Mouse (Mus musculus): ENCODE measurements at regions not wholly inside any gene's neighbourhood (a gene's known extent, or its start where the extent isn't known, plus 50 kb on each side); places are given as distances from the start of the nearest gene placed in this dataset.

DNA sequence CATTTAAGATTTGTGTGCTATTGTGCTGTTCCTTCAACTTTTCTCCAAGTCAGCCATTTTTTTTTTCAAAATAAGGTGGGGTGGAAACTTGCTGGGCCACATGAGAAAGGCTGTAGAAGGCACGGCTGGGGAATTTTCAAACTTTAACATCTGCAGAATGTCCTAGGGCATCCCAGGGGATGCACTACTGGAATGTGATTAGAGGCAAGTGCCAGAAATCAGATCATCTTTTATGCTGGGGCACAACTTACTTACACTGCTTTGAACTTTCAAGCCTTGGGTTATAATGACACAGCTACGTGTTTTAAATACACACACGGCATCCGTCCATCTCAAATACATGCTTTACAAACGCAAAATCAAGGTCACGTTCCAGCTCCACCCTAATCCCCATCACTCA lies 463.0 kb downstream of the Pik3r1 start:
- in situ Hi-C loops (cut with MboI, MseI): no loop called here

DNA sequence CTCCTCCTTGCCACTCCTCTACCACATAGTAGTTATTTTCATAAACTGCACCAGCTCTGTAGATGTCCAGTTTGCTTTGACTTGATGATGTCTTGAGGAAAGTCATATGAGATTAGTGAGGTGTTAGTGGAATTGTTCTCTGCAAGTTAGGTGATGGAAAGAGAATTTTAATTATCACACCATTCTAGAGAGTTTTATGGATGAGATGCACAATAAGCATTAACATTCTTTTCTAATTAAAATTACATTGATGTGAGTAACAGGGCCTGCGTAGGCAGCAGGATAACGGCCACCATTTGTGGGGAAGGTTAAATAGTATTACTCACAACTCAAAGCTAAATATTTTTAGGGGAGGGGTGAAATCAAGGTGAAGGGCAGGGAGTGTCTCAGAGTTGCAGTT lies 466.7 kb downstream of the Pik3r1 start:
- in situ Hi-C loops (cut with MboI, MseI): no loop called here

DNA sequence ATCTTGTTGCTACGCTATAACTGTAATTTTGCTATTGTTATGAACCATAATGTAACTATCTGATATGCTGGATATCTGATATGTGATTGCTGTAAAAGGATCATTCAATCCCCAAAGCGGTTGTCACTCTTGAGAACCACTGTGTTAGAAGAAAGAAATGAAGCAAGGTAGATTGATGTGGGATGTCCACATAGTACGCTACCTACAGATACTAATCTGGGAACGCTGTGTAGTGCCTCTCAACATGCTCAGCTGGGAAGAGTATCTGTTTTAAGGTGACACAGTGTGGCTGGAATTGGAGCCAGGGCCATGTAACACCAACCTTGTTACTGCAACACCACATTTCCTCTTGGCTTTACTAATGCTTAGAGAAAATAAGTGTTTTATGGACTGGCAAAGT lies 456.2 kb upstream of the Slc30a5 start:
- in situ Hi-C loops (cut with MboI, MseI): no loop called here

DNA sequence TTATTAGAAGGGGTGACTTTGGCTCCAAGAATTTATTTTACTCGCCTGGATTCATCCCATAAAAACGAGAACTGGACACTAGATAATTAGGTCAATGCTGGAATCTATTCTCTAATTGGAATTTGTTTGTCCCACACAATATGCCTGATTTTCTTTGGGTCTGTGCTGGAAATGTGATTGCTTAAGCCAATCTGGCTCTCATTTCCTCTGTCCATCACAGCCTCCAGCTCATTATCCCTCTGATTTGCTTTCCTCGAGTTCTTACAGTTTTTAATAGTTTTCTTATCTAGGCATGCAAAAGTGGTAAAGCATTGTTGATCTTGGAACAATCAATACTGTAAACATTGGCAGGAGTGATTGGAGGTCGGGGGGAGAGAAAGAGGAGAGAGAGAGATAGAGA lies 453.9 kb upstream of the Slc30a5 start:
- in situ Hi-C loops (cut with MboI, MseI): no loop called here

DNA sequence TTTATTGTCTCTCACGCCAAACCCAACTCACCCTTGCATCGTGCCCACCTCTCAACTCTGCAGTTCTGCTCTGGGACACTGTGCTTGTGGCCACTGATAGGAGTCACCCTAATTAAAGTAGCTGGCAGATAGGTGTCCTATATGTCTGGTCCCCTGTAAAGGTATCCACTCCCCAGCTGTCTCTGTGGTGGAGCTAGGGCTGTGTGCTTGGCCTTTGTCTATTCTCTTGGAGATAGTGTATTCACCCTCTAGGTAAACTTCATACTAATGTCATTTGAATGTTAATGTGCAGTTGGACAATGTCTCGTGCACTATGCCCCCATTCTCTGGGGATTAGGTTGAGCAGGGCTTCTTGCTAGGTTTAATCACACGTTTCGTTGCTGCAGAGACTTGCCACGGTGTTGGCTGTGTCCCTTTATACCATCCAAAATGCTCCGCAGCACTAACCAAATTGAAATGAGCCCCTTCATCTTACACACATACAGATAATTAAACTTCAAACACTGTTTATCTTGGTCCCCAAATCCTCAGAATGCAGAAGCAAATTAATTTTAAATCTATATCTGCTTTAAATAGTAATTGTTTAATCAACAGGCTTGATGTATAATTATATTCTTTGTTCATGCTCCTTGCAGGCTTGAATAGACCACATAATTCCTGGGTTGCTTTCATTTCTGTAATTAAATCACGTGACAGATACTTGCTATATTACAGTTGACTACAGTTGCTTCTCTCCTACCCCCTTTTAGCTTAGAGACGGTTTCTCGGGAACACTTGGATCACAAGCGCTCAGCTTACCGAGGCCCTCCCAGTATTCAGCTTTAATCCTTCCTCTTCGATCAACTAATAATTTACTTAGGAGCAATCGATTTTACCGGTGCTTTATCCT lies 453.0 kb upstream of the Slc30a5 start:
- in situ Hi-C loops (cut with MboI, MseI): no loop called here

DNA sequence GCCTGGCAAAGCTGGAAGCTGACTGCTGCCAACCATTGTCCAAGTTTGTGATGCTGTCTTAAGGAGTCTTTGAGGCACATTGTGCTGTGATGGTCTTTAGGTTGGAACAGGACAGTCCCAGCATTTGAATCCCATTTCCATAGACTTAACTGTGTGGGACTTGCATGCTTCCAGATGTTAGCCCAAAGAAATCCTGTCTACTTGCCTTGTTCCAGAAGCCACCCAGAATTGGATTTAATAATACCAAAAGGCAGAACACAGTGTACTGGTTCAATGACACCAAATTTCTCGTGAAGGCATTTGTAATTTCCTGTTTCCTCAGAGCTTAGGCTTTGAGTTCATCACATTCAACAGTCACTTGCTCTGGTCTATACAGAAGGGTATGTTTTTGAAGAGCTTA lies 444.9 kb upstream of the Slc30a5 start:
- in situ Hi-C loops (cut with MboI, MseI): no loop called here

- in situ Hi-C loops (cut with MboI, MseI): no loop called here
These were observed 443.5 kb upstream of the Slc30a5 start for GRCm38 (mm10) chr13:101276766-101277165.

DNA sequence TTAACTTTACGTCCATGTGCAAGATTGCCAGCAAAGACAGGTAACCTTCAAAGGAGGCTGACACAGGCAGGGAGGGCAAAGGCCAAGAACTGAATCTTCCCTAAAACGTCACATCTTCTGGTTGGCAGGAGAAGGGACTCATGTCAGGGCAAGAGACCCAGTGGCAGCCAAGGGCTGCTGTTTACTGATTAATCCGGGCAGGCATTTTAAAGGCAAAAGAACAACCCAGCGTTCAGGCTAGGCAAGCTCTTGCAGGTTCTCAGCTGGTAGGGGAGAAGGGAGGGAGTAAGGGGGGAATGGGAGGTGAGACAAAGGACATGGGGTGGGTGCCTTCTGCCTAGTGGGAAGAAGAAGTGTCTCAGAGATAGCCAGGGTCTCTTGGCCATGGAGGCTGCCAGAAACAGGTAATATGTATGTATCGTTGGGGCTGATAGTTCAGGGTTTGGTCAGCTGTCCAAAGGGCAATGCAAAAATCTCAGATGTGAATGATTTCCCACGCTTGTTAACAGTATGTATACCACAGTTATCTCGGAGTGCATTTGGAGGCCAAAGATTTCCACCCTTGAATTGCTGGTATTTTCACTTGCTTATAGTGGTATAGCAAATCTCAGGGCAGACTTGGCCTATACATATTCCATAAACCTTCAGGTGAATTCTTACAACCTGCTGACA lies 441.4 kb upstream of the Slc30a5 start:
- in situ Hi-C loops (cut with MboI, MseI): no loop called here

DNA sequence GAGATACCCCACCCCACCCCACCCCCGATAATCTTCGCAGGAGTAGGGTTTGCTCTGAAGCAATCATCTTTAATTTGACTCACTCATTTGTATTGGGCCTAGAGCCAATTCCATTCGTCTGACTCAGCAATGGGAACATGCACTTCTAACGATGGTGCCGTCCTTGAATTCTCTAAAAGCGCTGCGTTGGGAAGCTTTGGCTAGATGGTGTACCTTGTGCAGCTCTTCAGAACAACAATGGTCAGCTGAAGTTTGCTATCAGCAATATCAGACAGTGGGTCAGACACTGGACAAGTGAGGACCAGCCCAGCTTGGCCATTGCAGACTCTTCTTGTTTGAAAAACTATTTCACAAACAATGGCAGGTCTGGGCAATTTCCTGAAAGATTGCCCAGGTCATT lies 440.1 kb upstream of the Slc30a5 start:
- in situ Hi-C loops (cut with MboI, MseI): no loop called here

GRCm38 (mm10) chr13:101253698-101254468 lies 420.7 kb upstream of the Slc30a5 start:
- in situ Hi-C loops (cut with MboI, MseI): no loop called here

DNA sequence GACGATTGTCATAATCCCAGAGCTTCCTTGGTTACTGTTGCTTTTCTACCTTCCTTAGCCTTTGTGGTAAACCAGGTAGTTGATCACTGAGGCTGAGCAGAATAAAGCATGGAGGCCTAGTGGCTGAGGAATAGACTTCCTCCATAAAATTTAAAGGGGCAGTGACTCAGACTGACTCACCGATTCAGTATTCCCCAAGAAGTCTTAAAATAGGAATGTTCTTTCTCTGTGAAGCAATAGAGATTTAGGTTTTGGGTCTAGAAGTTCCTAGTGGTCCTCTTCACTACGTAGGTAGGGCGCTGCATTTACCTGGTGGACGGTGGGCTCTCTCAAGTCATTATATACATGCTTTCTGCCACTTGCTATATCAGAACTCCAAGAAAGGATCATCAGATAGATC lies 416.1 kb upstream of the Slc30a5 start:
- in situ Hi-C loops (cut with MboI, MseI): no loop called here

- in situ Hi-C loops (cut with MboI, MseI): no loop called here
These were observed 411.1 kb upstream of the Slc30a5 start for GRCm38 (mm10) chr13:101244326-101244725.

DNA sequence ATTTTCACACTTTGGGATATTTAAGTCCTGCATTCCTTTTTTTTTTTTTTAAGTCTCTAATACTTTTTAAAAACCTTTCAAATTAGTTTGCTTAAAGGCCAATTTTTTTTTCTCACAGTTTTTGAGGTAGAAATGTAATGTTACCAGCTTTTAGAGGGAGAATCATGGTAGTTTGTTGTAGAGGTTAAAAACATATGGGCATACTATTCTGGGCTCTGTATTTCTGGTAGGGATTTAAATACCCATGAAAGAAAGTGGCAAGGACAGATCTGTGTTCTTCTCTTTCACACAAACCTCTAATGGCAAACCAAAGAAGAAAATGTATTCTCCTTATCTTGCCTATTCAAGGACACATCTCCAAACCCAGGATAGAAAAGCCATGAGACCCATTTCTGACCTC lies 405.6 kb upstream of the Slc30a5 start:
- in situ Hi-C loops (cut with MboI, MseI): loop anchor here (10.0 kb wide), 1 partner anchor 284 kb away; no protein-coding TSS in a partner anchor

DNA sequence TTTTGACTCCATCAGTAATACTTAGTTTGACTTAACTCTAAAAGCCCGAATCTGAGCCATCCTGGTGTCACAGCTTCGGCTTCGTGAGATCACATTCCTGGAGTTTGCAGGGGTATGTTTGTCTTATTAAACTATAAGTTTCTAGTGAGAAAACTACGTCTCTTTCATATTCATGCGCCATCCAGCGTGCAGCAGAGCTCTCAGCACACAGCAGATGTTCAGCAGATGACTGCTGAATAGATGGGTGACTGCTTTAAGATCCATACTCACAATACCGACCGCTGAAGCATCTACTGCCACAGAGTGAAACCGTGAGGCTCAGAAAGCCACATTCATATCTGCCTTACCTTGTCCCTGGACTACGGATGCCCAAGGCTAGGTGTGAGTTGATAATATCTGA lies 403.8 kb upstream of the Slc30a5 start:
- in situ Hi-C loops (cut with MboI, MseI): loop anchor here (10.0 kb wide), 1 partner anchor 282 kb away; no protein-coding TSS in a partner anchor

- in situ Hi-C loops (cut with MboI, MseI): loop anchor here (10.0 kb wide), 1 partner anchor 281 kb away; no protein-coding TSS in a partner anchor
These were observed 402.6 kb upstream of the Slc30a5 start for GRCm38 (mm10) chr13:101235846-101236245.

DNA sequence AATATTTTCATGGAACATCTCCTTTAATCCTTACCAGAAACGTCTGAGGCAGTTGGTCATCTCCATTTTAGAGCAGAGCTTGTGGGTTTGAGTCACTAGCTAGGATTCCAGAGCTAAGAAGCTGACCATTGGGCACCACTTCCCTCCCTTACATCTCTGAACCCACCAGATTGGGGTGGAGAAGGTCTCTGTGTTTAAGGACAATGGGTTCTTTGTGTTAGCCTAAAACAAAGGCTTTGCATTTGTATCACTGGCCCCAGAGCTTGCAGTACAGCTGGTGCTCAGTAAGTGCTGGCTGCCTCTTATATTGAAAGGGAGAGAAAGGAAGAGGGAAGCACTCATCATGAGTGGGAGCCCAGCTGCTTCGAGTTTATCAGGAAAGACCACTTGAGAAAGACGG lies 401.9 kb upstream of the Slc30a5 start:
- in situ Hi-C loops (cut with MboI, MseI): loop anchor here (10.0 kb wide), 1 partner anchor 280 kb away; no protein-coding TSS in a partner anchor

GRCm38 (mm10) chr13:101234550-101234949 lies 401.3 kb upstream of the Slc30a5 start:
- in situ Hi-C loops (cut with MboI, MseI): loop anchor here (10.0 kb wide), 1 partner anchor 280 kb away; no protein-coding TSS in a partner anchor

GRCm38 (mm10) chr13:101233843-101234281 lies 400.6 kb upstream of the Slc30a5 start:
- in situ Hi-C loops (cut with MboI, MseI): loop anchor here (10.0 kb wide), 1 partner anchor 279 kb away; no protein-coding TSS in a partner anchor

DNA sequence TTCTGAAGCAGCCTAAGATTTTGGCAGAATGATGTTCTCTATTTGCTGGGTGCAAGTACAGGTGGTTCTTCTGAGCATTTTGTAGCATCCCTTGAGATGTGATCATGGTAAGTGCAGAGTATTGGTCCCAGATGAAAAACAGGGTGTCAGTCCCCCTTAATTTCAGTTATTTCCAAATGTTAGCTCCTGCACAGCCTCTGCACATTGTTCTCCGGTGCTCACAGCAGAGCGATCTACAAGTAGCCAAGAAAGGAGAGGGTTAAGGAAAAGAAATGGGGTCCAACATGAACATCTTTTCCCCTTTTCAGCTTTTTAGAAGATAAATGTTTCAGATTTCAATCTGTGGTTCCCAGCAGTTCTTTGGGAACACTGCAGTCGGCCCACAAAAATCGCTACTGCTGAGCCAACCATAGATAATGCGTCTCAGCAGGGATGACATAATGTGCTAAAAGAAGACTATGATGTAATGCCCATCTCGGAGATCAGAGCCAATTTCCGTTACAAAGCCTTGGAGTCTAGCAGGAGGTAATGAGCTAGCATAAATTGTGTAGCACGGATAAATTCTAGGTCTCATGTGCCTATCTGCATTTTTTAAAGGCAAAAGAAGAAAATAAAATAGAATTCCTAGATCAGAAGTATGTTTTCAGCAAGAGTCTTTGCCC lies 400.1 kb upstream of the Slc30a5 start:
- in situ Hi-C loops (cut with MboI, MseI): loop anchor here (10.0 kb wide), 1 partner anchor 279 kb away; no protein-coding TSS in a partner anchor

DNA sequence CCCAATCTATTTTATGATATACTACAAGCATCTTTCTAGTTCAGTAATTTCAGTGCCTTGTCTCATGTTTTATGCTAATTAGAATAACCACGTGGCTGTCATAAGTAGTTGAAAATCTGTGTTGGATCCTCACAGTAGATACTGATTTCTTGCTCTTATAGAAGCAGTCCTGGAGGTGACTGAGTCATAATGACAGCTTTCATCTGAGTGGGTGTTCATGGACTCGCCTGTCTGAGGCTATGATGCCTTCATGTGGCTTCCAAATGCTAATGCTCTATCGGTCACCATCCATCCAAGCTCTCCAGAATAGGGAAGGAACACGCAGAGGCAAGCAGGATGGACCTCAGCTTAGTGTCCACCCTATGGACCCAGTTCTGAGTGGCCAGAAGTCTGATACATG lies 396.6 kb upstream of the Slc30a5 start:
- in situ Hi-C loops (cut with MboI, MseI): loop anchor here (10.0 kb wide), 1 partner anchor 275 kb away; no protein-coding TSS in a partner anchor

DNA sequence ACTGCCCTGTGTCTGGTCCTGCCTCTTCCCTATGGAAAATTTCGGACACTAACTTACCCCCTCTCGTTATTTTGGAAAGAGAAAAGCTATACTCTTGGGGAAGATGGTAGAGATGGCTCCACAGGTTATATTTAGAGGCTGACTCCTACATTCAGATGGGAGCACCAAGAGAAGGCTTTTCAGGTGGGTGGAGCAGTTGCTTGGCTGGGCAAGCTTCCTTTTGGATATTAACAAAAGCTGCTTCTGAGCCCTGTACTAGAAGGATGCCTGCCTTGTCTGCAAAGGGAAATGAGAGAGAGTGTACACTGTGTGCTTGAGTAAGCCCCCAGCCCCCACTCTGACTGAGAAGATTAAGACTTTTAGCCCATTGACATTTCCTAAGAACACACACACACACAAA lies 392.1 kb upstream of the Slc30a5 start:
- in situ Hi-C loops (cut with MboI, MseI): no loop called here
